Mouse (Mus musculus) heart, adult 9 months (tissue): Measurements from ENCODE around the gene Btbd35f1.
"Not testable (repeated sequence)": the region's sequence is repeated elsewhere in the genome, so short reads cannot be mapped to it uniquely, and the experiment has no call there.

ENCODE experiments used
- DNase-seq, 2 experiments: peaks; one replicate each; pipeline ENCODE4 v3.0.0; 2022; ENCODE audit warnings: low spot score in 2 of 2

Gene Btbd35f1

GRCm38 (mm10) chrX:32559755-32560154, at the start of gene Btbd35f1:
Btbd35f1 (plus strand) TSS chrX:32560055.
- DNase-seq: not testable (repeated sequence)

DNA sequence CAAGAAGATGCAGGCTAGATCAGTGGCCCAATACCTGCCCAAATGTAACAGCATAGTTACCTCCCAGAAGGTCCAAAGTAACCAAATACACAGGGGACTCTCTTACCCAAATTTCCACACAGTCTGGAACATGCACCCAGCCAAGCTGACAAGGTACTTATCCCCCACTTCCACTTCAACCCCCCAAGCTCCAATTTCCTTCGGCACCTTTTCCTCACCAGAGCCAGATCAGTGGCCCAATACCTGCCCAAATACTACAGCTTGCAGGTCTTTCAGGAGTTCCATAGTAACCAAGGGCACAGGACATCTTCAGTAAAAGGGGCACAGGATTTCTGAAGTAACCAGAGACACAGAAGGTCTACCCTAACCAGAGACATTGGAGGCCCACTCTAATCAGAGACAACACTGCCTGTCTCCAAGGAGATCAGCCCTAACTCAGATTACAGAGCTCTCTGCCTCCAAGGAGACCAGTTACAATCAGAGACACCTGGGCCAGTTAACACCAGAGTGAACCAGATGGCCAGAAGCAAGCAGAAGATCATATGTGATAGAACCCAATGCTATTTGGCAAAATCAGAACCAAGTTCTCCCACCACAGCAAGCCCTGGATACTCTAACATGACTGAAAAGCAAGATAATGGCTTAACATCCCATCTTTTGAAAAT, 31.2 kb downstream of the Btbd35f1 start:
- not testable (repeated sequence) for DNase-seq

- DNase-seq: not testable (repeated sequence)
Measured at GRCm38 (mm10) chrX:32601008-32601407, 41.2 kb downstream of the Btbd35f1 start.

GRCm38 (mm10) chrX:32601425-32601824, 41.6 kb downstream of the Btbd35f1 start:
- not testable (repeated sequence) for DNase-seq
